Comparison of ENCODE assay signal across 27 mouse cellular contexts in genomic region chr10:96589781-96590180, GRCm38 (mm10). TPM values are rescaled to one million over a fixed set of nuclear protein-coding genes. Genes with fewer than 3 reads are reported as not detected.
DNase-seq lines count a peak whose midpoint lies in the region; ATAC-seq lines count a peak whose summit lies in the region.
"Had no signal": no experiment of that assay in that cellular context is flagged by ENCODE, and none has a peak within 500 bp of the region (broad histone marks: within the 10 kb centered on the region; RNA-seq: fewer than 3 reads in every experiment).

No protein-coding gene starts in this region.

- no peak overlapping the region for H3K4me3 ChIP-seq in hindbrain, embryonic 16.5 days (ENCODE audit: low read length)
- H3K4me3 ChIP-seq: forebrain, embryonic 13.5 days; heart, embryonic 12.5 days; hindbrain, embryonic 15.5 days; neural tube, embryonic 13.5 days had no signal

- peak; percentile 50 to 54 for DNase-seq in B cell, adult 2 months
- DNase-seq in induced T-regulatory cell, adult 2 months (ENCODE audit: low read depth), result peak; percentile 80
- DNase-seq in splenic B cell, adult 2 months (ENCODE audit: low read depth, low spot score), result peak; percentile 57
- DNase-seq in urinary bladder, adult 2 months (ENCODE audit: low spot score), result no peak
- DNase-seq in heart, adult 18-20 months, result no peak
- DNase-seq: adrenal gland, adult 8-10 months; cerebellum, adult 2 months; cerebellum, postnatal 14 days; gastrocnemius, postnatal 14 days; kidney, adult 9 months; kidney, postnatal 14 days; layer of hippocampus, adult 9-11 months; liver; lung, adult 2 months; lung, postnatal 14 days; right cerebral cortex, postnatal 25 days; thymus, adult 18-20 months; thymus, postnatal 36 days had no signal

- 92% methylated on average over 5 of the region's 5 CpGs for WGBS in hindbrain, embryonic 16.5 days

- peak; percentile 42 for ATAC-seq in CD4-positive, CD25-positive, alpha-beta regulatory T cell, adult 4 months
- ATAC-seq in hindbrain, embryonic 16.5 days, result no peak
- ATAC-seq: forebrain, embryonic 13.5 days; intestine, embryonic 16.5 days; midbrain, embryonic 16.5 days had no signal

- no peaks in the 10 kb centered on the region for H3K4me1 ChIP-seq in hindbrain, embryonic 16.5 days (ENCODE audit: control insufficient read depth, insufficient read depth, low read depth, low read length)
- H3K4me1 ChIP-seq: forebrain, embryonic 13.5 days; heart, embryonic 12.5 days; hindbrain, embryonic 15.5 days; neural tube, embryonic 13.5 days had no signal

- no peaks in the 10 kb centered on the region for H3K36me3 ChIP-seq in splenic B cell, adult 2 months (ENCODE audit: control insufficient read depth, insufficient read depth, low read length, poor library complexity, severe bottlenecking)
- no peaks in the 10 kb centered on the region for H3K36me3 ChIP-seq in hindbrain, embryonic 16.5 days (ENCODE audit: control insufficient read depth, insufficient read depth, low read length)
- H3K36me3 ChIP-seq: heart, embryonic 12.5 days; hindbrain, embryonic 15.5 days; neural tube, embryonic 13.5 days had no signal

- H3K27me3 ChIP-seq in splenic B cell, adult 2 months (ENCODE audit: control insufficient read depth, insufficient read depth, low read length, poor library complexity, severe bottlenecking), result no peaks in the 10 kb centered on the region
- no peaks in the 10 kb centered on the region for H3K27me3 ChIP-seq in hindbrain, embryonic 16.5 days (replicated peaks; ENCODE audit: control insufficient read depth, insufficient read depth, low read length)
- H3K27me3 ChIP-seq: forebrain, embryonic 13.5 days; heart, embryonic 12.5 days; hindbrain, embryonic 15.5 days; neural tube, embryonic 13.5 days had no signal

- H3K9me3 ChIP-seq in hindbrain, embryonic 16.5 days (ENCODE audit: control insufficient read depth, low read length), result no peaks in the 10 kb centered on the region
- H3K9me3 ChIP-seq: forebrain, embryonic 13.5 days; heart, embryonic 12.5 days; hindbrain, embryonic 15.5 days; neural tube, embryonic 13.5 days had no signal

- no peak overlapping the region for H3K9ac ChIP-seq in hindbrain, embryonic 16.5 days (ENCODE audit: low read depth, low read length)
- H3K9ac ChIP-seq: forebrain, embryonic 13.5 days; heart, embryonic 12.5 days; hindbrain, embryonic 15.5 days; liver, embryonic 14.5 days; neural tube, embryonic 13.5 days had no signal

- no peak overlapping the region for H3K27ac ChIP-seq in hindbrain, embryonic 16.5 days (ENCODE audit: low read depth, low read length)
- H3K27ac ChIP-seq: forebrain, embryonic 13.5 days; hindbrain, embryonic 15.5 days; liver, embryonic 14.5 days; neural tube, embryonic 13.5 days had no signal

- no peak overlapping the region for H3K4me2 ChIP-seq in hindbrain, embryonic 16.5 days (ENCODE audit: low read length)
- H3K4me2 ChIP-seq: forebrain, embryonic 13.5 days; heart, embryonic 12.5 days; hindbrain, embryonic 15.5 days; neural tube, embryonic 13.5 days had no signal

RNA-seq across cellular contexts. Expression of gene Btg1, which starts 27.0 kb away (rescaled TPM):
- polyA plus RNA-seq in CD4-positive, CD25-positive, alpha-beta regulatory T cell, adult 4 months (2017; shearing (Covaris generic)), result 100 to 1,000 TPM; 220 to 247 TPM
- 62.9 and 72.6 TPM in 2 replicates for polyA plus RNA-seq in urinary bladder, adult 2 months (2012; rRNA removed)
- polyA plus RNA-seq in hindbrain, embryonic 16.5 days (2015; fragmentation: Nextera tagmentation; extraction: Ambion mirVana), result 34.8 and 41.1 TPM in 2 replicates
- total RNA-seq in heart, adult 18-20 months (2021), result 10 to 100 TPM; 34.2 to 43.1 TPM

Comparison
In these comparisons a context has a peak if more than half of its experiments do, and no peak if none do; other contexts are left out.
1. DNase-seq: peak in B cell, adult 2 months (2 of 2), induced T-regulatory cell, adult 2 months (single experiment) and splenic B cell, adult 2 months (single experiment); none in urinary bladder, adult 2 months (single experiment) and heart, adult 18-20 months (0 of 2).